Mouse (Mus musculus) splenic B cell, adult 2 months (primary cell): ENCODE data around the gene Flrt1.

Source experiments
- DNase-seq: peaks from one replicate; pipeline ENCODE4 v3.0.0-alpha.2; 2011; ENCODE audit warnings: low read depth, low spot score
- H3K27me3 ChIP-seq: 2 replicates; pipeline ENCODE4 v1.6.1; 2012; ENCODE audit warnings: mild to moderate bottlenecking, low read length, moderate library complexity, mixed read lengths; ENCODE audit not compliant: control insufficient read depth, poor library complexity, insufficient read depth, severe bottlenecking
- H3K36me3 ChIP-seq: 2 replicates; pipeline ENCODE4 v1.6.1; 2012; ENCODE audit warnings: mild to moderate bottlenecking, low read length, moderate library complexity, mixed read lengths; ENCODE audit not compliant: control insufficient read depth, poor library complexity, insufficient read depth, severe bottlenecking

Flrt1 gene

GRCm38 (mm10) chr19:7105544-7105943 lies at the start of gene Flrt1:
Gene Flrt1, minus strand, starts transcription at chr19:7105729.
- no peaks in the 10 kb centered on the region for H3K27me3 ChIP-seq
- no peak for DNase-seq
- no peaks in the 10 kb centered on the region; the same call in 1 of the 2 replicates for H3K36me3 ChIP-seq

GRCm38 (mm10) chr19:7155196-7155595 lies 49.7 kb upstream of the Flrt1 start:
- H3K27me3 ChIP-seq = no peaks in the 10 kb centered on the region
- H3K36me3 ChIP-seq = no peaks in the 10 kb centered on the region
- no peak for DNase-seq

GRCm38 (mm10) chr19:7153232-7153631 lies 47.7 kb upstream of the Flrt1 start:
- DNase-seq = no peak
- Histone ChIP-seq H3K36me3 (no peaks in the 10 kb centered on the region), H3K27me3 (no peaks in the 10 kb centered on the region)

- DNase-seq = no peak
- H3K27me3 ChIP-seq = no peaks in the 10 kb centered on the region
- H3K36me3 ChIP-seq = no peaks in the 10 kb centered on the region
These were observed 46.6 kb upstream of the Flrt1 start for GRCm38 (mm10) chr19:7151927-7152653.

- DNase-seq = no peak
- H3K36me3 ChIP-seq = no peaks in the 10 kb centered on the region
These were observed 45.9 kb upstream of the Flrt1 start for GRCm38 (mm10) chr19:7151300-7151926.

GRCm38 (mm10) chr19:7149158-7149685 lies 43.7 kb upstream of the Flrt1 start:
- Histone ChIP-seq H3K36me3 (no peaks in the 10 kb centered on the region), H3K27me3 (no peaks in the 10 kb centered on the region)
- DNase-seq = no peak

More at GRCm38 (mm10) chr19:7151300-7151926, 45.9 kb upstream of the Flrt1 start:
- H3K27me3 ChIP-seq = no peaks in the 10 kb centered on the region

GRCm38 (mm10) chr19:7148541-7149085 lies 43.1 kb upstream of the Flrt1 start:
- Histone ChIP-seq H3K27me3 (no peaks in the 10 kb centered on the region), H3K36me3 (no peaks in the 10 kb centered on the region)
- DNase-seq = no peak

- no peaks in the 10 kb centered on the region for H3K36me3 ChIP-seq
- H3K27me3 ChIP-seq = no peaks in the 10 kb centered on the region
- DNase-seq = no peak
These were observed 42.6 kb upstream of the Flrt1 start for GRCm38 (mm10) chr19:7148096-7148495.

- no peaks in the 10 kb centered on the region for H3K27me3 ChIP-seq
- no peaks in the 10 kb centered on the region for H3K36me3 ChIP-seq
- DNase-seq = no peak
These were observed 40.8 kb upstream of the Flrt1 start for GRCm38 (mm10) chr19:7146376-7146775.

- DNase-seq = no peak
- H3K27me3 ChIP-seq = no peaks in the 10 kb centered on the region
- H3K36me3 ChIP-seq = no peaks in the 10 kb centered on the region
These were observed 38.9 kb upstream of the Flrt1 start for GRCm38 (mm10) chr19:7144458-7144857.

GRCm38 (mm10) chr19:7143854-7144253 lies 38.3 kb upstream of the Flrt1 start:
- Histone ChIP-seq H3K27me3 (no peaks in the 10 kb centered on the region), H3K36me3 (no peaks in the 10 kb centered on the region)
- DNase-seq = peak; percentile 66

- Histone ChIP-seq H3K36me3 (no peaks in the 10 kb centered on the region), H3K27me3 (no peaks in the 10 kb centered on the region)
- no peak for DNase-seq
These were observed 36.8 kb upstream of the Flrt1 start for GRCm38 (mm10) chr19:7142207-7142915.

- no peaks in the 10 kb centered on the region for H3K36me3 ChIP-seq
- no peaks in the 10 kb centered on the region for H3K27me3 ChIP-seq
- no peak for DNase-seq
These were observed 35.4 kb upstream of the Flrt1 start for GRCm38 (mm10) chr19:7140856-7141421.

GRCm38 (mm10) chr19:7140373-7140772 lies 34.8 kb upstream of the Flrt1 start:
- H3K36me3 ChIP-seq = no peaks in the 10 kb centered on the region
- H3K27me3 ChIP-seq = no peaks in the 10 kb centered on the region
- no peak for DNase-seq
